Mouse (Mus musculus) embryo, embryonic 10 days (tissue): ENCODE results near the gene Baz2b.
"Not testable (repeated sequence)": the region's sequence is repeated elsewhere in the genome, so short reads cannot be mapped to it uniquely, and the experiment has no call there.

Experiments used
- DNase-seq: peaks from one replicate; pipeline ENCODE4 v3.0.0-alpha.2; 2015; ENCODE audit warnings: low spot score

Gene Baz2b

DNA sequence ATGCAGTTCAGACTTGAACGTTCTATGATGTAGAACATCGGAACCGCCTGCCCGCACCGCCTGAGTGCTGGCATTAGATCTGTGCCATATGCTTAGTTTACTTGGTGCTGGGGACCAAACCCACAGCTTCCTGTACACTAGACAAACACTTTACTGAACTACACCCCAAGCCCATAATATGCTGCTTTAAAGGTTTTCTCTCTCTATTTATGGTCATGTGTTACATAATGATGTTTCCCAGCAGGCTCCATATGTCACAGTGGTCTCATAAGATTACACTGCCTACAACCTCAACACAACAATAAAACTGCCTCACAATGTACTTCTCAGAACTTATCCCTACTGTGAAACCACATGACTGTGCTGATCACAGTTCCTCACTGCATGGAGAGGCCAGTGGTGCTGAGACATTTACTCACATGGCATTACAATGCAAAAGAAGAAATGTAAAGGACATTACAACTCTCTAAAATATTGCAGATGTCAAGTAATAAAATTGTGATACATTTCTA lies 9.5 kb downstream of the Baz2b start:
- no peak for DNase-seq

- DNase-seq = no peak
These were observed 12.8 kb downstream of the Baz2b start for GRCm38 (mm10) chr2:60196841-60197240.

- DNase-seq = no peak
These were observed 27.9 kb downstream of the Baz2b start for GRCm38 (mm10) chr2:60181696-60182095.

DNA sequence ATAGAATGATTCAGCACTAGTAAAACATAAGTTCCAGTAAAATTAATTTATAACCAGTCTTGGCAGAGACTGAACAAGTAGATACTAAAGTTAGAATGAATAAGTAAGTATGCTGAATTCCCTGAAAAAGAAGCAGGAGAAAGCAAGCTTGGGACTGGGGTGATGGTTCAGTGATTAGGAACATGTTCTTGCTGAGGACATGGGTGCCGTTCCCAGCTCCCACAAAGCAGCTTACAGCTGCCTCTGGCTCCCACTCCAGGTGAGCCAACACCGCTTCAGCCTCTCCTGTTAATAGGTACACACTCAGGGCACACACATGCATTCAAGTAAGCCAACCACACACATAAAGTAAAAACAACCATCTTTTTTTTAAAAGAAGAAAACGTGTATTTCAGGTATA lies 32.1 kb downstream of the Baz2b start:
- no peak for DNase-seq

DNA sequence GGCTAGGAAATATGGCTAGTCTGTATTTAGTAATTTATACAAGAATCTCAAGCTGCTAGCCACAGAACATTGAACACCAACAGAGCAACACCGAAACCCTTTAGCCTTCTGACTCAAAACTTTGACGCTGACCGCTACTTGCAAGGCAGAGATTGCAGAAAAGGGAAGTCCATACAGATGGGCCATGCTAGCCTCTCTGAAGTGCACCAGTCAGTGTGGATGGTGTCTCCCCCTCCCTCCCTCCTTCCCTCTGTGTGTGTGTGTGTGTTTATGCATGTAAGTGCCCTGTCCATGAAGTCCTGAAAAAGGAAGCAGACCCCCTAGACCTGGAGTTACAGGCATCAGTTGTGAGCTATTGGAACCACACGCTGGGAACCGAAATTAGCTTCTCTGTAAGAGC lies 33.6 kb downstream of the Baz2b start:
- DNase-seq = no peak

- no peak for DNase-seq
These were observed 34.6 kb downstream of the Baz2b start for GRCm38 (mm10) chr2:60175078-60175477.

DNA sequence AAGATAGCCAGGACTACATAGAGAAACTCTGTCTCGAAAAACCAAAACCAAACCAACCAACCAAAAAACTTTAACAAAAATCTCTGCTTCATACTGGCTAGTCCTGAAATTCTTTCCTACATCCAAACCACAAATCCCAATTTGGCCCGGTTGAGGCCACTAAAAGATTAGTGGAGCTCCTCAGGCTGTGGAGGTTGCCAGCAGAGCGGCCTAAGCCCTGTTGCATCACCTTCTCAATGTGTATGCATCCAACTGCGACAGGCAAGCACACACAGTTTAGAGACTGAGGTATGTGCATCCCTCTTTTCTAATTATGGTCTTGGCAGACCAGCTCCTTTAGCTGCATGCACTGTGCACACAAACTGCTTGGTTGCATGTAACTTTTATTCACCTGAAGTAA lies 36.0 kb downstream of the Baz2b start:
- no peak for DNase-seq

DNA sequence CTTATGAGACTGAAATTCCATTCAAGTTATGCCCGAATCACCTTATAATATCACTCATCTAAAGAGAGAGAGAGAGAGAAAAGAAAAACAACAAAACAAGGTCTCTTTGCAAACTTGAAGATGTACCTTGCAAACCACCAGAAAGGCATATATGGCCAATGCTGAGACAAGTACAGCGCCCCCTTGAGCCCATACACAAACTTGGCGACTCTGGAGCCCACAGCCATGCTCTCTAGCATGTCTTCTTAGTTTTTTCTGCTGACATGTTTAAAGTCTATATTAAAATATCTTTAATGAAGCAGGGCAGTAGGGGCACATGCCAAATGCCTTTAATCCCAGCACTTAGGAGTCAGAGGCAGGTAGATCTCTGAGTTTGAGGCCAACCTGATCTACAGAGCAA lies 36.4 kb downstream of the Baz2b start:
- no peak for DNase-seq

GRCm38 (mm10) chr2:60172531-60172914 lies 37.1 kb downstream of the Baz2b start:
- DNase-seq = no peak

GRCm38 (mm10) chr2:60171786-60172530 lies 37.7 kb downstream of the Baz2b start:
- DNase-seq = no peak

DNA sequence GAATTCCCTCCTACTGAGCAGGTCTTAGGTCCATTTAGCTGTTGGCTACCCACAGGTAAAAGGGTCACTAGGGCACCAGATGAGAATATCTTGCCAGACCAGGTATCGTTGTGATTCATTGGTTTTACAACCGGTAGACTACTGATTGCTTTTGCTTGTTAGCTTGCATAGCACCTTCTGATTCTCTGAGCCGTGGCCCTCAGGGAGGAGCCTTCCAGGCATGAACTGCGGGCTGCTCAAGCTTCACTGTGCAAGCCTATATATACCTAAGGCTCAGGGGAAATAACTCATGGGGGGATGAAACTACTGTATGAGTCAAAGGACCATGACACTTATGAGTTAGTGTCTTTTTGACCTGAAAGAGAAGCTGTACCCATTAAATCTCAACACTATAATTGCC lies 42.8 kb downstream of the Baz2b start:
- no peak for DNase-seq

DNA sequence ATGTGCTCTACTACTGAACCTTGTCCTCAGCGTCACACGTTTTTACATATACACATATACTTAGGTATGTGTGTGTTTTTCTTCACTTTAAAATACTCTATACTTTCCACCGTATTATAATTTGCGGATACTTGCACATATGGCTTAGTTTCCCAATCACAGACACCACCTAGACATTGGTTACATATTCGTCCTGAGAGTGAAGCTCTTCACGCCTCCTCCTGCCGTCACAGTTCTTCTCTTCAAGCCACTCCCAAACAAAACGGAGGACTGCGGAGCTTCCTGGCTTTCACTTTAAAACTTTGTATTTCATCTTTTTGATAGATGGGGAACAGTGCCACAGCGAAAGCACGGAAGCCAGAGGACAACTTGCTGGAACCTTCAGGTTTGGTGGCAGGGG lies 44.0 kb downstream of the Baz2b start:
- no peak for DNase-seq

DNA sequence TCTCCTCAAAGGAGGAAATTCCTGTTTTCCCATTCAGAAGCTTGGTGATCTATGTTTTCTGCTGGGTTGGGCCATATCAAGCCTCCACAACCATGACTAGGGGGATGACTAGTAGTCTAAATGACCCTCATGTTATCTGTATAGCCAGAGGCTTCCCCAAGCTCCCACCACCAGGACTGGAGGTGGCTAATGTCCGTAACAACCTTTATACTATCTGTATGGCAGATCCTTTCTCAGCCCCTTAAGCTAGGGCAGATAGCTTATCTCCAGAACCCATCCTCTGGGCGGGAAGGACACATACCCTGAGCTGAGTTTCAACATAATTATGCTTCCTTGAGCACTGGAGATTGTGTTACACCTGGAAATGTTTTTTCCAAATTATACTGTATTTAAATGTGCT lies 45.9 kb downstream of the Baz2b start:
- DNase-seq = no peak

- no peak for DNase-seq
These were observed 57.2 kb downstream of the Baz2b start for GRCm38 (mm10) chr2:60152481-60152880.

- DNase-seq = no peak
These were observed 61.0 kb downstream of the Baz2b start for GRCm38 (mm10) chr2:60148651-60149050.

GRCm38 (mm10) chr2:60147428-60147827 lies 62.2 kb downstream of the Baz2b start:
- peak; percentile 40 for DNase-seq

DNA sequence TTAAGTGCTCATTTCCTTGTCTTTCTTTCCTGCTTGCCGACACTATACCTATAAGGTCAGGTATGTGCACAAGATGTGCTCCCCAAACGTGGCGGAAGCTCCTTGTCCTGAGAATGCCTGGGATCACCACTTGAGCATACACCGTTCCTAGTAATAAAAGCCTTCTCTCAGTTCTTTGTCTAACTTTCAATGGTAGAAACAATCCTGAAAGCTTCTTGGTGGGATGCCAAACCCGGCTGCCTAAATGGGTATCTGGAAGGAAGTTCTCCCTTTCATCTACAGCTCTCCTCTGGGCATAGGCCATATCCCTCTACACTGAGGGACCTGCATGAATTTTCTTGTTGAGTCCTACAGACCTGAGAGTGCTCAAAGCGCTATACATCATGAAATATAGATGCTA lies 63.9 kb downstream of the Baz2b start:
- no peak for DNase-seq

DNA sequence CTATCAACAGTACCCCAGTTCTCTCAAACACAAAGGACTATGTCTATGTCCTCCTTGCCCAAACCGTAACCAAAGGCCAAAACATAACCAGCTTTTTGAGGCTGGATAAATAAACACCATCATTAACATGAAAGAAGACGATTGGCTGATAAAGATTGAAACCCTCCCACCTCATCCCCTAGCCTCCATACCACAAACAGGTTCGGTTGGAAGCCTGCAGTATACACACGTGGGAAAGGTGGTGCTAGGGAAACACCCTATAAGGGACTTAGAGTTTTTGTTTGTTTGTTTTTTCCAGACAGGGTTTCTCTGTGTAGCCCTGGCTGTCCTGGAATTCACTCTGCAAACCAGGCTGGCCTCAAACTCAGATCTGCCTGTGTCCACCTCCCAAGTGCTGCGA lies 66.3 kb downstream of the Baz2b start:
- no peak for DNase-seq

- no peak for DNase-seq
These were observed 67.4 kb downstream of the Baz2b start for GRCm38 (mm10) chr2:60142281-60142680.

GRCm38 (mm10) chr2:60138751-60139162 lies 70.9 kb downstream of the Baz2b start:
- no peak for DNase-seq

- DNase-seq = no peak
These were observed 73.8 kb downstream of the Baz2b start for GRCm38 (mm10) chr2:60135796-60136195.

DNA sequence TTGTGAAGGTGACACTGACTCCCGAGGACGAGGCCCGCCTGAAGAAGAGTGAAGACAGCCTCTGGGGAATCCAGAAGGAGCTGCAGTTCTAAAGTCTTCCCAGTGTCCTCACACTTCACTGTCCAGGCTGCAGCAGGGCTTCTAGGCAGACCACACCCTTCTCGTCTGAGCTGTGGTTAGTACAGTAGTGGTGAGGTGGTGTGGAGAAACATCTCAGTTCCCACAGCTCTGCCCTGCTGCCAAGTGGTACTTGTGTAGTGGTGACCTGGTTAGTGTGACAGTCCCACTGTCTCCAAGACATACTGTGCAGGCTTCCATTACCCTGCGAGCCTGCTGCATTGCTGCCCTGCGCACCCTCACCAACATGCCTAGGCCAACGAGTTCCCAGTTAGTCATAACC lies 74.7 kb downstream of the Baz2b start:
- DNase-seq = not testable (repeated sequence)

DNA sequence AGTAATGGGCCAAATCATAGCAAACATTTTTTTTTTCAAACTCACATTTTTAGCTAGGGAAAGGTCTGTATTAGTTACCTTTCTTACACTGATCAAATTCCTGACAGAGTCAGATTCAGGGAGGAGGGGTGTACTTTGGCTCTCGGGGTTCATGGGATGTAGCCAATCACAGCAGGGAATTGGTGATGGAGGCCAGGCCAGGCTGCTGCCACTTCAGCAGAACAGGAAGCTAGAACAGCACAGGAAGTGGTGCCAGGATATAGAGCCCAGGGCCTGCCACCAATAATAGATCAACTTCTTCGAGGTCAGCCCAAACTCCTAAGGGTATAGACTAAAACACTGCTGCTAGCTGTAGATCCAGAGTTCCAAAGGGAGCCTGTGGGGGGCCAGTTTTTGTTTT lies 76.6 kb downstream of the Baz2b start:
- no peak for DNase-seq
